Mouse (Mus musculus): ENCODE data around the gene Ilk.

DNA sequence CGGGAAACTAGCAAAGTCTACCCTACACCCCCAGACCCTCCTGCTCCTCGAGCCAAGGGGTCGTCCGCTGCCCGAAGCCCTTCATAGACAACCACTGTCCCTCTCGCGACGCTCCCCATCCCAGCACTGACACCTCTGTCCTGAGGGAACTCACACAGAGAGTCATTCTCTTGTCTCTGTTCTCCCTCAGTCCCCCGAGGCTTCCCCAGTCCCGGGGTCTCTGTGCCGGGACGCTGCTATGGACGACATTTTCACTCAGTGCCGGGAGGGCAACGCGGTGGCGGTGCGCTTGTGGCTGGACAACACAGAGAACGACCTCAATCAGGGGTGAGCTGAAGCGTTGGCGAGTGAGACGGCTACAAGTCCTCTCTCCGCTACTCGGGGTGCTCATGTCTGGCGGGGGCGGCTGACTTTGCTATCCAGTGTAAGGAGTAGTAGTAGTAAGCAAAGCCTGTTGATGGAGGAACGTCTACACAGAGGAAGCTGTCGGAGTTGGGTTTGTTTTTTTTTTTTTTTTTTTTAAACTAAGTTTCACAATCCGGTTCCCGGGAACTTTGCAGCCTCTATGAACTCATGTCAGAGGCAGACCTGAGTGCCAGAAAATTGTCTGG is 624 bp downstream of the Ilk start, which contains the start of gene Rrp8:
- no peak for TF ChIP-seq CTCF (IDR thresholded peaks at IDR 0.05; ENCODE audit: low read depth, low read length)
- no peak for TF ChIP-seq EP300 (IDR thresholded peaks at IDR 0.05; ENCODE audit: insufficient read depth, low read depth, low read length)
